Comparison of ENCODE assay signal across 13 mouse cellular contexts in the genomic region with DNA sequence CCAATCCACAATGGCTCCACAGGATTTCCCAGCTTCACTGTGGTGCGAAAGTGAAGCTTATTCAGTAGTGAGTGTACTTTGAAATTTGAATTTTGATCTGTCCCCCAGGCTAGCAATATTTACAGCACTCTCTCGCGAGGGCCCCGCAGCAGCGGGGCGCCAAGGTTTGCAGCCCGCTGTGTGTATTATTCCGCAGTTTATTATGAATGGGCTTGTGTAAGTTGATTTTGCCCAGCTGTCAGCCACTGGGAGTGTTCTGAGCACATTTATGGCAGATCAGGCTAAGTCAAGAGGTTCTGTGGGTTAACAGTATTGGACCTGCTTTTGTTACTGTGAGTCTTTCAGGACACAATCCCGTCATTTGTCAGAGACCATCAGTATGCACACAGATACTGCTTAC.
"Had no signal": no experiment of that assay in that cellular context is flagged by ENCODE, and none has a peak within 500 bp of the region (broad histone marks: within the 10 kb centered on the region; RNA-seq: fewer than 3 reads in every experiment).

No protein-coding gene starts in this region.

- H3K27me3 ChIP-seq: liver, embryonic 15.5 days; neural tube, embryonic 12.5 days had no signal

- H3K27ac ChIP-seq: layer of hippocampus, adult 2 months; limb, embryonic 13.5 days; liver, embryonic 15.5 days; neural tube, embryonic 12.5 days had no signal

- ATAC-seq: inflammation-experienced regulatory T-cells, adult 6 months had no signal

- H3K36me3 ChIP-seq: limb, embryonic 13.5 days; liver, embryonic 15.5 days; neural tube, embryonic 12.5 days had no signal

- H3K9ac ChIP-seq: limb, embryonic 13.5 days; liver, embryonic 15.5 days; neural tube, embryonic 12.5 days had no signal

- H3K4me1 ChIP-seq: liver, embryonic 15.5 days had no signal

- H3K9me3 ChIP-seq: limb, embryonic 13.5 days; liver, embryonic 15.5 days; neural tube, embryonic 12.5 days had no signal

- H3K4me2 ChIP-seq: limb, embryonic 13.5 days; liver, embryonic 11.5 days; liver, embryonic 15.5 days; neural tube, embryonic 12.5 days had no signal

- DNase-seq: kidney, adult 18-20 months; kidney, postnatal 10 days; kidney, postnatal 4 days; right cerebral cortex, postnatal 4 days; spleen, adult 18-20 months; thymus, adult 18-20 months; thymus, postnatal 14 days had no signal

- H3K4me3 ChIP-seq: layer of hippocampus, adult 2 months; limb, embryonic 13.5 days; liver, embryonic 15.5 days; neural tube, embryonic 12.5 days had no signal
